12 mouse cellular contexts compared by ENCODE assay signal in the genomic region with DNA sequence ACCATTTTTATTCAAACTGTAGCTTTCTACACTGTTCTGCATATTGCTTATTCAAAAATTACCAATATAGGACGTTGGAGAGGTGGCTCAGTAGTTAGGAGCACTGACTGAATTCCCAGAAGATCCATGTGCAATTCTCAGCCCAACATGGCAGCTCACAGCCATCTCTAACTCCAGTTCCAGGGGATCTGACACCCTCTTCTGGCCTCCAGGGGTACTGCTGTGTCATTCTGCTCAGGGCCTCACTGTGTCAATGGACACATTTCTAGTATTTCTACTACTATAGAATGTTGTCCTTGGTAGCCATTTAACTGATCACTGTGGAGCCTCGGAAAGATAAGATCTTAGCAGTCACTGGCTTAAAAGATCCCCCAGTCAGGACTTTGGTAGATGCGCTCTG. TPM values are rescaled to one million over a fixed set of nuclear protein-coding genes. Genes with fewer than 3 reads are reported as not detected.
DNase-seq lines count a peak whose midpoint lies in the region; ATAC-seq and TF ChIP-seq lines count a peak whose summit lies in the region.
"Had no signal": no experiment of that assay in that cellular context is flagged by ENCODE, and none has a peak within 500 bp of the region (broad histone marks: within the 10 kb centered on the region; RNA-seq: fewer than 3 reads in every experiment).

No protein-coding gene starts in this region.

- ATAC-seq in granulocyte monocyte progenitor cell, adult 5-6 weeks (replicated peaks; ENCODE audit: poor library complexity, severe bottlenecking), result peak; percentile 41
- ATAC-seq in hindbrain, embryonic 13.5 days (ENCODE audit: low FRiP score), result no peak

- H3K4me1 ChIP-seq in heart, adult 2 months (ENCODE audit: control insufficient read depth, insufficient read depth, low read length), result peaks cover 3% of the 10 kb centered on the region
- H3K4me1 ChIP-seq in thymus, adult 2 months (replicated peaks; ENCODE audit: control insufficient read depth, insufficient read depth, low read length), result peaks cover 3% of the 10 kb centered on the region
- H3K4me1 ChIP-seq in hindbrain, embryonic 13.5 days (replicated peaks), result peaks cover 9% of the 10 kb centered on the region

- no peaks in the 10 kb centered on the region for H3K79me2 ChIP-seq in heart, adult 2 months (replicated peaks; ENCODE audit: control insufficient read depth, insufficient read depth, low read length)

- H3K4me3 ChIP-seq in heart, adult 2 months, result no peak overlapping the region
- H3K4me3 ChIP-seq in thymus, adult 2 months (ENCODE audit: control insufficient read depth, insufficient read depth, low read length), result no peak overlapping the region
- no peak overlapping the region for H3K4me3 ChIP-seq in hindbrain, embryonic 13.5 days
- H3K4me3 ChIP-seq: erythroblast, embryonic 14.5 days; limb, embryonic 12.5 days; midbrain, embryonic 12.5 days had no signal

- no peak overlapping the region for H3K9ac ChIP-seq in heart, adult 2 months (ENCODE audit: low read depth, low read length)
- H3K9ac ChIP-seq in hindbrain, embryonic 13.5 days, result no peak overlapping the region
- H3K9ac ChIP-seq: limb, embryonic 12.5 days; midbrain, embryonic 12.5 days had no signal

- no peak overlapping the region for H3K4me2 ChIP-seq in hindbrain, embryonic 13.5 days
- H3K4me2 ChIP-seq: limb, embryonic 12.5 days; midbrain, embryonic 12.5 days had no signal

- 79% methylated on average over 3 of the region's 3 CpGs for WGBS in heart, adult 2 months
- 94% methylated on average over 3 of the region's 3 CpGs for WGBS in thymus, adult 2 months
- WGBS in hindbrain, embryonic 13.5 days, result 79% methylated on average over 3 of the region's 3 CpGs

- TF ChIP-seq POLR2A in heart, adult 2 months (IDR thresholded peaks at IDR 0.05; ENCODE audit: insufficient read depth, low read depth, low read length), result no peak
- no peak for TF ChIP-seq POLR2A in thymus, adult 2 months (IDR thresholded peaks at IDR 0.05; ENCODE audit: control insufficient read depth, extremely low read depth, insufficient read depth, low read length, poor library complexity)

- no peak overlapping the region for H3K27ac ChIP-seq in heart, adult 2 months
- no peak overlapping the region for H3K27ac ChIP-seq in thymus, adult 2 months (ENCODE audit: control insufficient read depth, insufficient read depth, low read length)
- H3K27ac ChIP-seq in hindbrain, embryonic 13.5 days, result no peak overlapping the region
- H3K27ac ChIP-seq: limb, embryonic 12.5 days; midbrain, embryonic 12.5 days had no signal

- H3K36me3 ChIP-seq in heart, adult 2 months (ENCODE audit: control insufficient read depth, insufficient read depth, low read length), result no peaks in the 10 kb centered on the region
- H3K36me3 ChIP-seq in thymus, adult 2 months (ENCODE audit: control insufficient read depth, insufficient read depth, low read length), result no peaks in the 10 kb centered on the region
- peaks cover 34% of the 10 kb centered on the region for H3K36me3 ChIP-seq in hindbrain, embryonic 13.5 days
- H3K36me3 ChIP-seq: limb, embryonic 12.5 days had no signal

- intact Hi-C loops in heart, adult 2 months (cut with DNase I), result no loop called here
- intact Hi-C loops in heart, postnatal 25 days (cut with DNase I), result no loop called here

- no peak for TF ChIP-seq EP300 in heart, adult 2 months (IDR thresholded peaks at IDR 0.05; ENCODE audit: insufficient read depth, low read depth, low read length)

- no peak for DNase-seq in heart, adult 2 months
- DNase-seq in heart, postnatal 25 days (ENCODE audit: low spot score), result no peak
- DNase-seq in thymus, adult 2 months, result peak; percentile 24
- DNase-seq in thymus, adult 18-20 months, result no peak
- peak; percentile 22 for DNase-seq in thymus, postnatal 25 days
- no peak for DNase-seq in heart, postnatal 4 days
- DNase-seq: cerebellum, postnatal 10 days had no signal

- H3K9me3 ChIP-seq in hindbrain, embryonic 13.5 days, result no peaks in the 10 kb centered on the region
- H3K9me3 ChIP-seq: limb, embryonic 12.5 days; midbrain, embryonic 12.5 days had no signal

- no peaks in the 10 kb centered on the region for H3K27me3 ChIP-seq in heart, adult 2 months (ENCODE audit: control insufficient read depth, insufficient read depth, low read length)
- H3K27me3 ChIP-seq in thymus, adult 2 months (ENCODE audit: control insufficient read depth, insufficient read depth, low read length), result no peaks in the 10 kb centered on the region
- H3K27me3 ChIP-seq in hindbrain, embryonic 13.5 days, result no peaks in the 10 kb centered on the region
- H3K27me3 ChIP-seq: limb, embryonic 12.5 days; midbrain, embryonic 12.5 days had no signal

- peak; percentile 50 for TF ChIP-seq CTCF in heart, adult 2 months (IDR thresholded peaks at IDR 0.05)
- no peak for TF ChIP-seq CTCF in thymus, adult 2 months (IDR thresholded peaks at IDR 0.05; ENCODE audit: borderline replicate concordance, control insufficient read depth, extremely low read depth, insufficient read depth, low read length, poor library complexity)

RNA-seq across cellular contexts. Expression of gene Med17, which starts 5.7 kb away (rescaled TPM):
- 10 to 100 TPM; 14.3 to 14.6 TPM for total RNA-seq in heart, adult 2 months (2021)
- 10.3 and 13.6 TPM in 2 replicates for polyA plus RNA-seq in heart, adult 2 months (2012; rRNA removed)
- total RNA-seq in heart, postnatal 25 days (2021), result 10 to 100 TPM; 15.1 to 15.7 TPM
- polyA plus RNA-seq in thymus, adult 2 months (2012; rRNA removed), result 50.7 and 58.8 TPM in 2 replicates
- total RNA-seq in granulocyte monocyte progenitor cell, adult 5-6 weeks (2014; fragmentation: Nextera tagmentation), result 24.6 and 27.4 TPM in 2 replicates
- total RNA-seq in granulocyte monocyte progenitor cell, adult 5-6 weeks (2017), result 39.6 and 47.8 TPM in 2 replicates
- total RNA-seq in heart, postnatal 4 days (2021), result 10 to 100 TPM; 20.7 to 22.1 TPM
- polyA plus RNA-seq in hindbrain, embryonic 13.5 days (2015; fragmentation: Nextera tagmentation; extraction: Ambion mirVana), result 34.1 and 34.9 TPM in 2 replicates

RNA-seq across cellular contexts. Expression of gene Taf1d, which starts 20.6 kb away (rescaled TPM):
- 10 to 100 TPM; 26.0 to 28.0 TPM for total RNA-seq in heart, adult 2 months (2021)
- 5.8 and 13.6 TPM in 2 replicates for polyA plus RNA-seq in heart, adult 2 months (2012; rRNA removed)
- 10 to 100 TPM; 28.0 to 32.3 TPM for total RNA-seq in heart, postnatal 25 days (2021)
- polyA plus RNA-seq in thymus, adult 2 months (2012; rRNA removed), result 45.7 and 48.9 TPM in 2 replicates
- total RNA-seq in granulocyte monocyte progenitor cell, adult 5-6 weeks (2014; fragmentation: Nextera tagmentation), result 437 and 439 TPM in 2 replicates
- total RNA-seq in granulocyte monocyte progenitor cell, adult 5-6 weeks (2017), result 1,390 and 1,596 TPM in 2 replicates
- total RNA-seq in heart, postnatal 4 days (2021), result 10 to 100 TPM; 49.5 to 58.1 TPM
- 49.4 and 56.8 TPM in 2 replicates for polyA plus RNA-seq in hindbrain, embryonic 13.5 days (2015; fragmentation: Nextera tagmentation; extraction: Ambion mirVana)

RNA-seq across cellular contexts. Expression of gene 4931406C07Rik, which starts 20.8 kb away (rescaled TPM):
- total RNA-seq in heart, adult 2 months (2021), result 1 to 10 TPM; 4.9 to 5.7 TPM
- polyA plus RNA-seq in heart, adult 2 months (2012; rRNA removed), result 8.1 and 12.3 TPM in 2 replicates
- 1 to 10 TPM; 4.6 to 5.6 TPM for total RNA-seq in heart, postnatal 25 days (2021)
- 4.8 and 5.4 TPM in 2 replicates for polyA plus RNA-seq in thymus, adult 2 months (2012; rRNA removed)
- total RNA-seq in granulocyte monocyte progenitor cell, adult 5-6 weeks (2014; fragmentation: Nextera tagmentation), result 16.6 and 21.7 TPM in 2 replicates
- total RNA-seq in granulocyte monocyte progenitor cell, adult 5-6 weeks (2017), result 8.1 and 9.4 TPM in 2 replicates
- 10 to 100 TPM; 10.8 to 11.1 TPM for total RNA-seq in heart, postnatal 4 days (2021)
- 15.4 and 16.8 TPM in 2 replicates for polyA plus RNA-seq in hindbrain, embryonic 13.5 days (2015; fragmentation: Nextera tagmentation; extraction: Ambion mirVana)

RNA-seq across cellular contexts. Expression of gene Vstm5, which starts 46.6 kb away (rescaled TPM):
- total RNA-seq in heart, adult 2 months (2021), result under 1 TPM; 0.23 to 0.32 TPM
- 0.31 and 0.59 TPM in 2 replicates for polyA plus RNA-seq in heart, adult 2 months (2012; rRNA removed)
- under 1 TPM; 0.21 to 0.59 TPM for total RNA-seq in heart, postnatal 25 days (2021)
- 0.31 and 0.51 TPM in 2 replicates for polyA plus RNA-seq in thymus, adult 2 months (2012; rRNA removed)
- not detected in 2 replicates for total RNA-seq in granulocyte monocyte progenitor cell, adult 5-6 weeks (2014; fragmentation: Nextera tagmentation)
- not detected in 2 replicates for total RNA-seq in granulocyte monocyte progenitor cell, adult 5-6 weeks (2017)
- total RNA-seq in heart, postnatal 4 days (2021), result 1 to 10 TPM; 1.7 to 1.9 TPM
- polyA plus RNA-seq in hindbrain, embryonic 13.5 days (2015; fragmentation: Nextera tagmentation; extraction: Ambion mirVana), result 15.8 and 17.0 TPM in 2 replicates
- polyA plus RNA-seq: erythroblast, embryonic 14.5 days had no signal

Comparison
In these comparisons a context has a peak if more than half of its experiments do, and no peak if none do; other contexts are left out.
1. DNase-seq: peak in thymus, adult 2 months (single experiment) and thymus, postnatal 25 days (single experiment); none in heart, adult 2 months (0 of 2), heart, postnatal 25 days (single experiment), thymus, adult 18-20 months (0 of 2) and heart, postnatal 4 days (single experiment).
2. RNA of gene Taf1d, which starts 20.6 kb away (total RNA-seq): 437 to 1,596 TPM in granulocyte monocyte progenitor cell, adult 5-6 weeks; 49.5 to 58.1 TPM in heart, postnatal 4 days, 28.0 to 32.3 TPM in heart, postnatal 25 days and 26.0 to 28.0 TPM in heart, adult 2 months; every median in the first group is over 4 times any median in the second.